Mouse (Mus musculus): ENCODE measurements at regions not wholly inside any gene's neighbourhood (a gene's known extent, or its start where the extent isn't known, plus 50 kb on each side); places are given as distances from the start of the nearest gene placed in this dataset.

DNA sequence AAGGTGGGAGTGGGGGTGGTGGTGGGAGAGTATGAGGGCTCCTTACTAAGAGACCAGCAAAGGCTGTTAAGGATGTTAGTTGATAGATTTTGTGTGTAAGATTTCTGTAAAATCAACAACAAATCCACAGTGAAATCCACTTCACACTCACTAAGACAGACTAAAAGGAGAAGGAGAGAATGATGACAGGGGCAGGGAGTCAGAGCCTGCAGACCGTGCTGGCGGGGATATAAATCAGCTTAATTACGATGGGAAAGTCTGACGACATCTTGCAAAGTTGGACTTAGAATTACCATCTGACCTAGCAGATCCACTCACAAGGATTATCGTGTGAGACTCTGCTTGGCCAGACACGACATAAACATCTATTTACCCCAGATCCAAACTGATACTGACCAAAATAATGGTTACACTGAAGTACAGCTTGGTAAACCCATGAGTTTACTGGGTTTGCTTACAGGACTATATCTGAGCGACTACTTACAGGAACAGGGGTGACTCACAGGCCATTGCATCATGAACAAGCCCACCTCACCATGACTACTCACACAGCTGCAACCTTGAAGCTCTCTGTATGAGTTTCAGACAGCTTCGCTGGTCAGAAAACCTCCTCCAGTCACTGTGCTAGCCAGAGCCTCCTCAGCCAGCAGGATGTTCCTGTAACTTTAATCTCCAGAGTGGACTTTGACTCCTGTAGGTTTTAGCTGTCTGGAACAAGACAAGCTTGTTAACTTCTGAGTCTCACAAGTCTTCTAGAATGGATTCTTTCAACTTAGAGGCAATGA is 50.5 kb upstream of the Ednra start:
- no peak overlapping the region for H3K9ac ChIP-seq
- no peak for TF ChIP-seq CTCF (IDR thresholded peaks at IDR 0.05; ENCODE audit: low read depth)
- no peaks in the 10 kb centered on the region for H3K36me3 ChIP-seq (ENCODE audit: insufficient read depth)
- no peaks in the 10 kb centered on the region for H3K9me3 ChIP-seq (ENCODE audit: low read length)
- no peak for DNase-seq
- 86% methylated on average over 8 of the region's 8 CpGs for WGBS
- H3K27ac ChIP-seq (ENCODE audit: low read depth, low read length): no peak overlapping the region
- H3K4me3 ChIP-seq (ENCODE audit: low read depth, low read length): no peak overlapping the region
- H3K27me3 ChIP-seq (ENCODE audit: insufficient read depth, low read length): no peaks in the 10 kb centered on the region
- H3K4me1 ChIP-seq (ENCODE audit: insufficient read depth): no peaks in the 10 kb centered on the region
- no peak for ATAC-seq
- no peak overlapping the region for H3K4me2 ChIP-seq (ENCODE audit: low read depth)

DNA sequence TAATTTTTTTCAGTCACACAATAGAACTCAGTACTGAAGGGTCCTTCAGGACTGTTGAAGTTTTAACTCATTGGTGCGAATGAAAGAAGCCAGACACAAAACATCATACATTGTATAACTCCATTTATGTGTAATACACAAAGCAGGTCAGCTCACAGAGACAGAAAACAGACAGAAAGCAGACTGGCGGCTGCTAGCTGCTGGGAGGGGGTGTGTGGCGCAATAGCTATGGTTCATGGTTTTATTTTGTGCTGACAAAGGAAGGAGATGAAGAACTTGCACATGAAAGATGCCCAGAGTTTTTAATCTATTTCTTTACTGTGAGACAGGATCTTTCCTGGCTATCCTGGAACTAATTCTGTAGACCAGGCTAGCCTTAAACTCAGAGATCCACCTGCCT is 51.3 kb upstream of the Ednra start:
- H3K36me3 ChIP-seq (ENCODE audit: insufficient read depth): no peaks in the 10 kb centered on the region
- TF ChIP-seq CTCF (IDR thresholded peaks at IDR 0.05; ENCODE audit: low read depth): no peak
- ATAC-seq: no peak
- no peak overlapping the region for H3K4me3 ChIP-seq (ENCODE audit: low read depth, low read length)
- H3K9me3 ChIP-seq (ENCODE audit: low read length): no peaks in the 10 kb centered on the region
- H3K4me2 ChIP-seq (ENCODE audit: low read depth): no peak overlapping the region
- no peak for DNase-seq
- H3K27ac ChIP-seq (ENCODE audit: low read depth, low read length): no peak overlapping the region
- WGBS: 96% methylated on average over 3 of the region's 3 CpGs
- no peaks in the 10 kb centered on the region for H3K4me1 ChIP-seq (ENCODE audit: insufficient read depth)
- H3K9ac ChIP-seq: no peak overlapping the region
- no peaks in the 10 kb centered on the region for H3K27me3 ChIP-seq (ENCODE audit: insufficient read depth, low read length)

DNA sequence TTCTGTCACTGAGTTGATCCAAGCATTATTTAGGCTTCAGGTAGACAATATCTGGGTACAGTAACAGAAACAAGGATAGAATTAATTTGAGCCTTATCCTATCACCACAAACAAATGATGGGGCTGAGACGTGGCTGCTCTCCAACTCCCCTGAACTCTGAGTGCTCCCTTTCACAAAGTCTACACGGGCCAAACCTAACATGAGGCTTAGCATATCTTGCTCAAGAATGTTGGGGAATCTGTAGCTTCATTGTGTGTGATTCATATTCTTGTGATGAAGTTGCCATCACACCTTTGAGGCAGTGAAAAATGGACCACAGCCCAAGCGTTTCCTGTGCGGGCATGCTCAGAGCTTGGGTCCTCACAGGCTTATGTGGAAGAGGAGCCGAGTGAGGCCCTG is 53.3 kb upstream of the Ednra start:
- no peak for TF ChIP-seq CTCF (IDR thresholded peaks at IDR 0.05; ENCODE audit: low read depth)
- no peak for DNase-seq
- no peak for ATAC-seq
- no peaks in the 10 kb centered on the region for H3K36me3 ChIP-seq (ENCODE audit: insufficient read depth)
- H3K27me3 ChIP-seq (ENCODE audit: insufficient read depth, low read length): no peaks in the 10 kb centered on the region
- H3K4me2 ChIP-seq (ENCODE audit: low read depth): no peak overlapping the region
- 71% methylated on average over 5 of the region's 5 CpGs for WGBS
- H3K27ac ChIP-seq (ENCODE audit: low read depth, low read length): no peak overlapping the region
- H3K9me3 ChIP-seq (ENCODE audit: low read length): no peaks in the 10 kb centered on the region
- no peaks in the 10 kb centered on the region for H3K4me1 ChIP-seq (ENCODE audit: insufficient read depth)
- no peak overlapping the region for H3K9ac ChIP-seq
- H3K4me3 ChIP-seq (ENCODE audit: low read depth, low read length): no peak overlapping the region

DNA sequence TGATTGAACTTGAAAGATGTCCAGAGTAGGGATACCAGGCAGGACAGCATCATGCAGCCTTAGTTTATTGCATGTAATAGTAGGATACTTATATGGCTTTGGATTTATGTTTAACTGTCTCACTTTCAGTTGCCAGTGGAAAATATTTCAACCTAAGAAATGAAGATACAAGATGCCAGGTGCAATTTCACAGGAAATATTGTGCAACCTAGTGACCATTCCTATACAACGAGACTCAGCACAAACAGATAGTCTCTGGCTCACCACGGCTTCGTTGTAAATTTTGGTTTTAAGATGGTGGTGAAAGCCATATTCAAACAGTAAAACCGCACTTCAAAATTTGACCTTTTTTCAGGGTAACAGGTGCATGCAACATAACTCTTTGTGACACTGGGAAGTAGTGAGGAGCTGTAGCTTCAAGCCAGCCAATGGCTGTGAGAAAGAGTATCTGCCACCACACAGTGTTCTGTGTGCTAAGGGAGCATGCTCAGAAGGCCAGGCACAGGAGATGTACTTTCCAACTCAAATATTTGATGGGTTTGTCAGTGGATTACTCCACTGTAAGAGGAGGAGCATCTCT is 61.5 kb upstream of the Ednra start:
- no peak overlapping the region for H3K4me3 ChIP-seq (ENCODE audit: low read depth, low read length)
- H3K27me3 ChIP-seq (ENCODE audit: insufficient read depth, low read length): no peaks in the 10 kb centered on the region
- ATAC-seq (no peak), DNase-seq (no peak)
- H3K4me1 ChIP-seq (ENCODE audit: insufficient read depth): no peaks in the 10 kb centered on the region
- H3K27ac ChIP-seq (ENCODE audit: low read depth, low read length): no peak overlapping the region
- H3K4me2 ChIP-seq (ENCODE audit: low read depth): no peak overlapping the region
- H3K9me3 ChIP-seq (ENCODE audit: low read length): no peaks in the 10 kb centered on the region
- TF ChIP-seq CTCF (IDR thresholded peaks at IDR 0.05; ENCODE audit: low read depth): no peak
- WGBS: 93% methylated on average over 4 of the region's 4 CpGs
- H3K9ac ChIP-seq: no peak overlapping the region
- H3K36me3 ChIP-seq (ENCODE audit: insufficient read depth): no peaks in the 10 kb centered on the region

DNA sequence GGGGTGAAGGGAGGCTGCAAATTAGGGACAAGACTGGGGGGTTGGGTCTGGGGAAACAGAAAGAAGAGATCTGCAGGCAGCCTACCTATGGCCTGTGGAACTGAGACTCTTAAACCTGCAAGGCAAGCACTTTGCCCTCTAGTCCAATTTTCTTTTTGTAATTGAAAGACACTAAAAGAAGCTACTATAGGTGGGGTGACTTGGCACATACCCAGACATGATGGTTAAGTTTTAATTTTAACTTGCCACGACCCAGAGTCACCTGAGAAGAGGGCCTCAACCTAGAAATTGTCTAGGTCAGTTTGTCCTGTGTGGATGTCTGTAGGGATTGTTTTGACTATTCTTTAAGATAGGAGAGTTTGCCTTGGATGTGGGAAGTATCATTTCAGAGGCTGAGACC is 70.6 kb upstream of the Ednra start:
- no peak for ATAC-seq
- no peak for TF ChIP-seq CTCF (IDR thresholded peaks at IDR 0.05; ENCODE audit: low read depth)

DNA sequence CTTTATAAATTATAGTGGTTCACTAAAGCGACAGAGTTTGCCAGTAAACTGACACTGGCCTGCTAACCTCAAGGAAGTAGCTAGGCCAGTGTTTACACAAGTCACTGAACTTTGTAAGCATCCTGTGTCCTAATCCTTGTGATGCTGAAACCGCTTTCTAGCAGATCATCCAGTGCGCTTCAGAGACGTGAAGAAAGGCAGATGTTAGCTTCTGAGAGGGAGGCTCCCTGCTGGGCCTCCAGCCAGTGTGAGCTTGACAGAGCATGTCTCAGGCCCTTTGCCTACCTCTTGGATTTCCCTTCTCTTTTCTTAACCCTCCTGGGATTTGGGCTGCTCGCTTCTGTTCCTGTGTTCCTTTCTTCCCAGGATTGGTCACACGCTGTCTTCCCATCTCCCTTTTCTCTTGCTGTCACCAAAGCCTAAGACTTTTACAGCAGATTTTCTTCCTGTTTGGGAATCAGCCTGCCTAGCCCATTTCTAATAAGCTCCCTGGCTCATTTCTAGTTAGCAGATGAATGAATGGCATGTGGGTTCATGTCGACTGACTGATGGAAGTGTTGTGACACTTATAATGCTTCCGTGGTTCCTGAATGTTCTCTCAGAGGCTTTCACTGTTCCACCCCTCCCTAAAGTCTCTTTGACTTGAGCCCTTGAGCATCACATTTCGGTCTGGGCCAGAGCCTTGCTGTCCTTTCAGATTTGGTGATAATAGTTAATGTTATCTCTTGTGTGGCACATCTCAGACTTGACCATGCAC is 79.1 kb upstream of the Ednra start:
- Histone ChIP-seq H3K9me3 (ENCODE audit: low read length) (no peaks in the 10 kb centered on the region), H3K9ac (no peak overlapping the region), H3K4me1 (ENCODE audit: insufficient read depth) (no peaks in the 10 kb centered on the region), H3K27ac (ENCODE audit: low read depth, low read length) (no peak overlapping the region), H3K27me3 (ENCODE audit: insufficient read depth, low read length) (no peaks in the 10 kb centered on the region), H3K36me3 (ENCODE audit: insufficient read depth) (no peaks in the 10 kb centered on the region), H3K4me3 (ENCODE audit: low read depth, low read length) (no peak overlapping the region), H3K4me2 (ENCODE audit: low read depth) (no peak overlapping the region)
- WGBS: 75% methylated on average over 9 of the region's 9 CpGs
- ATAC-seq (no peak), DNase-seq (no peak)
- no peak for TF ChIP-seq CTCF (IDR thresholded peaks at IDR 0.05; ENCODE audit: low read depth)

More for the DNA sequence above, 70.6 kb upstream of the Ednra start:
- no peak overlapping the region for H3K27ac ChIP-seq (ENCODE audit: low read depth, low read length)
- no peaks in the 10 kb centered on the region for H3K36me3 ChIP-seq (ENCODE audit: insufficient read depth)
- H3K4me2 ChIP-seq (ENCODE audit: low read depth): no peak overlapping the region
- no peaks in the 10 kb centered on the region for H3K4me1 ChIP-seq (ENCODE audit: insufficient read depth)
- DNase-seq: no peak
- H3K9me3 ChIP-seq (ENCODE audit: low read length): no peaks in the 10 kb centered on the region
- H3K4me3 ChIP-seq (ENCODE audit: low read depth, low read length): no peak overlapping the region
- no peaks in the 10 kb centered on the region for H3K27me3 ChIP-seq (ENCODE audit: insufficient read depth, low read length)
- WGBS: 58% methylated on average over 1 of the region's 1 CpGs
- no peak overlapping the region for H3K9ac ChIP-seq

DNA sequence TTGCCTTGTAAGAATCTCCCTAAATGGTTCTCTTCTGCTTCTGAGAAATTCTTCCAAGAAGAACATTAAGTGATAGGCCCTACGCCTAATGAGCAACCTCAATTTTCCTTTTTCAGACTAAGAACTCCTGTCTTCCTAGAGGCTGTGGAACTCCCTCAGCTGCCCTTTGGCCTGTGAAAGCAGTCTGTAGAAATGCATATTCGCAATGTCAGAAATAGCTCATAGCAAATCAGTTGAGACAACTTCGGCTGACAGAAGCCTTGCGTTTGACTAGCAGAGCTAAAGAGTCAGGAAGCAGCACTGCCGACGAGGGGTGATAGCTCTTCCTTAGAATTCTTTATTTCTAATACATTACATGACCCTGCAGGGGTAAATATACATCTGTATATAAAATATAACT is 80.3 kb upstream of the Ednra start:
- no peaks in the 10 kb centered on the region for H3K27me3 ChIP-seq (ENCODE audit: insufficient read depth, low read length)
- TF ChIP-seq CTCF (IDR thresholded peaks at IDR 0.05; ENCODE audit: low read depth): no peak
- 86% methylated on average over 6 of the region's 6 CpGs for WGBS
- no peak overlapping the region for H3K4me3 ChIP-seq (ENCODE audit: low read depth, low read length)
- H3K4me1 ChIP-seq (ENCODE audit: insufficient read depth): no peaks in the 10 kb centered on the region
- no peaks in the 10 kb centered on the region for H3K9me3 ChIP-seq (ENCODE audit: low read length)
- no peak for DNase-seq
- H3K36me3 ChIP-seq (ENCODE audit: insufficient read depth): no peaks in the 10 kb centered on the region
- H3K9ac ChIP-seq: no peak overlapping the region
- no peak for ATAC-seq
- no peak overlapping the region for H3K4me2 ChIP-seq (ENCODE audit: low read depth)
- H3K27ac ChIP-seq (ENCODE audit: low read depth, low read length): no peak overlapping the region
